Mouse (Mus musculus) intestine, embryonic 16.5 days (tissue): ENCODE measurements at regions not wholly inside any gene's neighbourhood (a gene's known extent, or its start where the extent isn't known, plus 50 kb on each side); places are given as distances from the start of the nearest gene placed in this dataset.
A peak's percentile ranks its signal among the peaks of the same experiment; 100 is the strongest.

Source experiments
- ATAC-seq: fragments of 200-750 bp; cut with Nextera tagmentation; 2 replicates; pipeline ENCODE4 v1.8.0; 2017; ENCODE audit warnings: moderate TSS enrichment, moderate library complexity
- H3K27ac ChIP-seq: fragments of 300-500 bp; sonication (generic); 2 replicates; pipeline ENCODE4 v1.5.1; 2014; ENCODE audit warnings: mild to moderate bottlenecking, low read length
- H3K27me3 ChIP-seq: fragments of 300-500 bp; sonication (generic); replicated peaks from 2 replicates; pipeline ENCODE4 v1.6.1; 2014; ENCODE audit warnings: low read length, control low read depth, mixed read lengths; ENCODE audit not compliant: control insufficient read depth, insufficient read depth
- H3K36me3 ChIP-seq: fragments of 300-500 bp; sonication (generic); 2 replicates; pipeline ENCODE4 v1.6.1; 2014; ENCODE audit warnings: low read length, control low read depth; ENCODE audit not compliant: control insufficient read depth, insufficient read depth
- H3K4me1 ChIP-seq: fragments of 300-500 bp; sonication (generic); 2 replicates; pipeline ENCODE4 v1.6.1; 2014; ENCODE audit warnings: low read length, control low read depth, mixed read lengths; ENCODE audit not compliant: control insufficient read depth, insufficient read depth
- H3K4me2 ChIP-seq: fragments of 300-500 bp; sonication (generic); 2 replicates; pipeline ENCODE4 v1.6.1; 2014; ENCODE audit warnings: low read depth, low read length, control low read depth
- H3K4me3 ChIP-seq: fragments of 300-500 bp; sonication (generic); 2 replicates; pipeline ENCODE4 v1.5.1; 2014; ENCODE audit warnings: mild to moderate bottlenecking, low read length
- H3K9ac ChIP-seq: fragments of 300-500 bp; sonication (generic); 2 replicates; pipeline ENCODE4 v1.6.1; 2014; ENCODE audit warnings: low read depth, low read length
- H3K9me3 ChIP-seq: fragments of 300-500 bp; sonication (generic); 2 replicates; pipeline ENCODE4 v1.6.1; 2016; ENCODE audit warnings: low read length, control low read depth; ENCODE audit not compliant: control insufficient read depth
- WGBS: fragments of 180-500 bp; shearing (Covaris S2); extraction: QIAGEN DNeasy Blood & Tissue Kit; methylation state at CpG from one replicate; pipeline ENCODE4 v1.1.7; 2014; 5-methylcytosine and 5-hydroxymethylcytosine counted together

GRCm38 (mm10) chr1:106449795-106450194, 264.3 kb downstream of the Bcl2 start:
- H3K27me3 ChIP-seq, result no peaks in the 10 kb centered on the region
- H3K9ac ChIP-seq, result no peak overlapping the region
- H3K4me2 ChIP-seq, result no peak overlapping the region
- H3K9me3 ChIP-seq, result 0 out of 2 replicates have a peak, but pooled peaks cover 3% of the 10 kb centered on the region
- no peak overlapping the region for H3K27ac ChIP-seq
- H3K36me3 ChIP-seq, result no peaks in the 10 kb centered on the region
- H3K4me3 ChIP-seq, result no peak overlapping the region
- 48% methylated on average over 2 of the region's 2 CpGs for WGBS
- H3K4me1 ChIP-seq, result no peaks in the 10 kb centered on the region
- ATAC-seq, result peak; percentile 98
